Mouse (Mus musculus) embryonic facial prominence, embryonic 12.5 days (tissue): Measurements from ENCODE around the gene Robo4. TPM values are rescaled to one million over a fixed set of nuclear protein-coding genes. Genes with fewer than 3 reads are reported as not detected.
A peak's percentile ranks its signal among the peaks of the same experiment; 100 is the strongest.

Experiments used
- ATAC-seq: fragments of 200-750 bp; cut with Nextera tagmentation; 2 replicates; pipeline ENCODE4 v1.8.0; 2017; ENCODE audit not compliant: insufficient number of reproducible peaks, insufficient read depth, low FRiP score, low TSS enrichment
- H3K27ac ChIP-seq: fragments of 300-500 bp; sonication (generic); 2 replicates; pipeline ENCODE4 v1.5.1; 2016; ENCODE audit warnings: mild to moderate bottlenecking
- H3K27me3 ChIP-seq: fragments of 300-500 bp; sonication (generic); 2 replicates; pipeline ENCODE4 v1.6.1; 2016; ENCODE audit warnings: mild to moderate bottlenecking, moderate library complexity
- H3K36me3 ChIP-seq: fragments of 300-500 bp; sonication (generic); 2 replicates; pipeline ENCODE4 v1.6.1; 2016; ENCODE audit warnings: mild to moderate bottlenecking
- H3K4me1 ChIP-seq: fragments of 300-500 bp; sonication (generic); 2 replicates; pipeline ENCODE4 v1.6.1; 2016
- H3K4me2 ChIP-seq: fragments of 300-500 bp; sonication (generic); replicated peaks from 2 replicates; pipeline ENCODE4 v1.6.1; 2016; ENCODE audit warnings: mild to moderate bottlenecking, moderate library complexity
- H3K4me3 ChIP-seq: fragments of 300-500 bp; sonication (generic); 2 replicates; pipeline ENCODE4 v1.5.1; 2016; ENCODE audit warnings: mild to moderate bottlenecking
- H3K9ac ChIP-seq: fragments of 300-500 bp; sonication (generic); 2 replicates; pipeline ENCODE4 v1.6.1; 2016; ENCODE audit warnings: mild to moderate bottlenecking, moderate library complexity
- H3K9me3 ChIP-seq: fragments of 300-500 bp; sonication (generic); 2 replicates; pipeline ENCODE4 v1.6.1; 2016; ENCODE audit warnings: mild to moderate bottlenecking, moderate library complexity
- WGBS: fragments of 180-500 bp; shearing (Covaris S2); methylation state at CpG from one replicate; pipeline ENCODE4 v1.1.7; 2016; 5-methylcytosine and 5-hydroxymethylcytosine counted together
- polyA plus RNA-seq: library from polyadenylated mRNA; unstranded; fragments of >200 nt; fragmentation: Nextera tagmentation; extraction: Ambion mirVana; gene quantifications from 2 replicates; pipeline ENCODE4 v1.2.1, GENCODE M21; 2016

Robo4 gene
- polyA plus RNA-seq, 1 experiment from 2014 or later, result 7.7 TPM

DNA sequence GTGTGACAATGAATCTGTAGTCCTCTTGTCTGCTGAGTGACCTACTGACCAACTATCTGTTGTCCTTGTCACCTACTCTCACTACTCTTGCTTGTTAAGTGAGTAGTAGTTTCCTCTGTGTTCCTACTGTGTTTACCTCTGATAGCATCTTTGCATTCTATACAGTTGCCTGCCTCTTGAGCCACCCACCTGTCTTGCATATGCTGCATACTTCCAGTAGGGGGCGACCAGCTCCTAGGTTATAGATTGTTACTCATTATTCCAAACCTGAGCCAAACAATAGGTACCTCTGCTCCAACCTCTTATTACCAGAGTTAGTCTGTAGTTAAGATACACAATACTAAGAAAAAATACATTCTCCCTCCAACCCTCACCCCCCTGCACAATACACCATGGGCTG lies 4.7 kb downstream of the Robo4 start:
- Histone ChIP-seq H3K9me3 (no peaks in the 10 kb centered on the region), H3K27ac (no peak overlapping the region), H3K4me2 (no peak overlapping the region), H3K4me1 (no peaks in the 10 kb centered on the region), H3K4me3 (no peak overlapping the region), H3K27me3 (peaks cover 18% of the 10 kb centered on the region; the same call in 1 of the 2 replicates), H3K36me3 (no peaks in the 10 kb centered on the region), H3K9ac (no peak overlapping the region)
- ATAC-seq, result no peak
- 0% methylated on average over 1 of the region's 1 CpGs for WGBS

DNA sequence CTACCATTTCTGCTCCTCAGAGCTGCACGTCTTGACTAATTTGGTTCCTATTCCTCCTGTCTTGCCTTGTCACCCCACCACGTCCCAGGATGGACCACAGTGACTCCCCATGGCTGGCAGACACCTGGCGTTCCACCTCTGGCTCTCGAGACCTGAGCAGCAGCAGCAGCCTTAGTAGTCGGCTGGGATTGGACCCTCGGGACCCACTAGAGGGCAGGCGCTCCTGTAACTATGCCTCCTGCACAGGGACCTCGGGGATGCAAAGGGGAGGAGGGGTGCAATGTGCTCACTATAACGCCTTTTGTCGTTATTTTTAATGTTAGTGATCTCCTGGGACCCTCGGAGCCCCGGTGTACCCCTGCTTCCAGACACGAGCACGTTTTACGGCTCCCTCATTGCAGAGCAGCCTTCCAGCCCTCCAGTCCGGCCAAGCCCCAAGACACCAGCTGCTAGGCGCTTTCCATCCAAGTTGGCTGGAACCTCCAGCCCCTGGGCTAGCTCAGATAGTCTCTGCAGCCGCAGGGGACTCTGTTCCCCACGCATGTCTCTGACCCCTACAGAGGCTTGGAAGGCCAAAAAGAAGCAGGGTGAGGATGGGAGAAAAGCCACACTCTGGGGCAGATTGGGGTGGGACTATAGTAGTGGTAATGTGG lies 6.3 kb downstream of the Robo4 start:
- H3K36me3 ChIP-seq, result no peaks in the 10 kb centered on the region
- H3K27me3 ChIP-seq, result peaks cover 18% of the 10 kb centered on the region; the same call in 1 of the 2 replicates
- H3K9me3 ChIP-seq, result no peaks in the 10 kb centered on the region
- ATAC-seq, result no peak
- no peak overlapping the region for H3K4me3 ChIP-seq
- 0 out of 2 replicates have a peak overlapping the region, but pooled peaks have one; percentile 3 for H3K4me2 ChIP-seq
- no peak overlapping the region for H3K27ac ChIP-seq
- no peaks in the 10 kb centered on the region for H3K4me1 ChIP-seq
- 13% methylated on average over 19 of the region's 19 CpGs for WGBS
- H3K9ac ChIP-seq, result no peak overlapping the region

DNA sequence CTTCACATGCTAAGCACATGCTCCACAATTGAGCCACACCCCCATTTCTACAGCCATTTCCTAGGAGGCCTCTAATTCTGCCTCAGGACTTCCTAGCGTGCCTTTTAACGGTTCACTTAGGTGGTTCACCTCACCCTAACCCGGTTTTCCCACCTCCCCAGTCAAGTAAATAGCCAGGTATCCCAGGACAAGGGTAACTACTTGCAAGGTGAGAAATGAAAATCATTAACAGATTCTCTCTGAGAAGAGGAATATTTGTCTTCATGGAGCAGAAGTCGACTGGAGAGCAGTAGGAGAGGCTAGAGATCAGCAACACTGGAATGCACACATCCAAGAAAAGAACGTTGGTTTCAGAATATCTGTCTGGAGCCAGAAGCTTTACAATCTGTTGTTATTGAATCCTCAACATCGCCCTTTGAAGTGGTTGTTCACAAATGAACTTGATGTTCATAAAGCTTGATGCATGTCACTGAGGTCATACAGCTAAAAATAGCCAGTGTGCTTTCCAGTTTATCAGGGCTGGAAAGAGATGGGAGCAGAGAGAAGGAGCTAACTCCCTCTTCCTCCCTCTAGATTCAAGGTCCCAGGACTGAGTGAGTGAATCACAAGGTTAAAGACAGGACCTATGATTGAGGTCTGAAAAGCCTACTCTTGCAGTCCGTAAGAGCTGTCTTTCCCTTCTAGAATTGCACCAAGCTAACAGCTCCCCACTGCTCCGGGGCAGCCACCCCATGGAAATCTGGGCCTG lies 8.2 kb downstream of the Robo4 start:
- H3K27me3 ChIP-seq, result peaks cover 18% of the 10 kb centered on the region; the same call in 1 of the 2 replicates

DNA sequence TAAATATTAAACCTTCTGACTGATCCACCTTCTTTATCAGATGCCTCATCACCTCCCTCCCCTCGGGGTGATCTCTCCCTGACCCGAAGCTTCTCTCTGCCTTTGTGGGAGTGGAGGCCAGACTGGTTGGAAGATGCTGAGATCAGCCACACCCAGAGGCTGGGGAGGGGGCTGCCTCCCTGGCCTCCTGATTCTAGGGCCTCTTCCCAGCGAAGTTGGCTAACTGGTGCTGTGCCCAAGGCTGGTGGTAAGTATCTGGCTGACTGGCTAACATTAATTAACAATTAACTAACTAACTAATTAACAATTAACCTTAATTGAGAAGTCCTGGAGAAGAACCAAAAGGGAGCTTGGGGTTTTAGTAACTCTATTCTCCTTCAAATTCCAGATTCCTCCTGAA lies 11.3 kb downstream of the Robo4 start:
- Histone ChIP-seq H3K4me1 (no peaks in the 10 kb centered on the region), H3K9ac (no peak overlapping the region), H3K4me3 (no peak overlapping the region), H3K27ac (no peak overlapping the region), H3K4me2 (no peak overlapping the region), H3K9me3 (no peaks in the 10 kb centered on the region), H3K36me3 (no peaks in the 10 kb centered on the region), H3K27me3 (peaks cover 8% of the 10 kb centered on the region; the same call in 1 of the 2 replicates)
- ATAC-seq, result no peak
- 56% methylated on average over 3 of the region's 3 CpGs for WGBS

More for the DNA sequence above, 8.2 kb downstream of the Robo4 start:
- Histone ChIP-seq H3K36me3 (no peaks in the 10 kb centered on the region), H3K27ac (no peak overlapping the region), H3K4me1 (no peaks in the 10 kb centered on the region), H3K9ac (no peak overlapping the region), H3K4me2 (no peak overlapping the region), H3K4me3 (no peak overlapping the region), H3K9me3 (no peaks in the 10 kb centered on the region)
- ATAC-seq, result no peak
- WGBS, result 75% methylated on average over 8 of the region's 8 CpGs

DNA sequence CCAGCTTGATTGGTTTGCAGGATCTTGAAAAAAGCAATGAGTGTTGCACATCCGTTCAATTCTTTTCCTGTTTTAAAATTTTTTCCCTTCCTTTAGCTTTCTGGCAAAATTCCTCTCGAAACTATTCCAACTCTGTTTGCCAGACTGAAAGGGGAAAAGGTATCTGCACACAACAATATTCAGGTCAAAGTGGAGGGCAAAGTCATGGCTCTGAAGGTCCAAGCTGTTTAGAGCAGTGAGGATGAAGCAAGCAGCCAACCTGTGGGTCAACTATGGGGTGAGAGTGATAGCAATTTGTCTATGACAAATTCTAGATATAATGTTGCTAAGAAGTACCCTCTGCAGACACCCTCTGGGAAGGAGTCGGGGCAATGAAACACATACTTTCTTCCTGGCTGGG lies 13.0 kb downstream of the Robo4 start:
- Histone ChIP-seq H3K4me1 (no peaks in the 10 kb centered on the region), H3K4me3 (no peak overlapping the region), H3K27me3 (no peaks in the 10 kb centered on the region), H3K4me2 (no peak overlapping the region), H3K9ac (no peak overlapping the region), H3K27ac (no peak overlapping the region), H3K9me3 (no peaks in the 10 kb centered on the region), H3K36me3 (no peaks in the 10 kb centered on the region)
- no peak for ATAC-seq
- WGBS, result 76% methylated on average over 3 of the region's 3 CpGs

DNA sequence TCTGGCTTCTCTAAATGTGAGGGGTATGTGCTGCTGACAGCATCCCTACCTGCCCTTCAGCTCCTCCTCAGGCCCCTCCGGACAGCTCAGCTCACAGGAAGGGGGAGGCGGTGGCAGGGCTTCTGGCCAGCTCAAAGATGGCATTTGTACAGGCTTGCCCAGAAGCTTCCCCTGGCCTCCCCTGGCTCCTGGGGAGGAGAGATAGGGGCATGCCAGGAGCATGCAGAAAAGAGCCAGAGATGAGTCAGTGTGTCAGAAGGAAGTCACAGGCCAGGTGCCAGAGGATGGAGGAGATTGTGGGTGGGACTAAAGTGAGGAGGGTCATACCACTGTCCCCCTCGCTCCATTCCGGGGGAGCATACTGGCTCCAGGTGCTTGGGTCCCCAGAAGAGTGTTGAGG lies 17.1 kb downstream of the Robo4 start:
- Histone ChIP-seq H3K27ac (no peak overlapping the region), H3K36me3 (no peaks in the 10 kb centered on the region), H3K4me3 (no peak overlapping the region), H3K9me3 (no peaks in the 10 kb centered on the region), H3K9ac (no peak overlapping the region), H3K4me2 (no peak overlapping the region), H3K27me3 (0 out of 2 replicates have a peak, but pooled peaks cover 9% of the 10 kb centered on the region), H3K4me1 (no peaks in the 10 kb centered on the region)
- WGBS, result 78% methylated on average over 4 of the region's 4 CpGs
- ATAC-seq, result no peak

- ATAC-seq, result peak; percentile 71
- Histone ChIP-seq H3K27me3 (0 out of 2 replicates have a peak, but pooled peaks cover 9% of the 10 kb centered on the region), H3K9ac (no peak overlapping the region), H3K9me3 (no peaks in the 10 kb centered on the region), H3K27ac (no peak overlapping the region), H3K4me1 (no peaks in the 10 kb centered on the region), H3K36me3 (no peaks in the 10 kb centered on the region), H3K4me3 (peak overlapping the region; percentile 24), H3K4me2 (peak overlapping the region; percentile 46)
- WGBS, result under 1% methylated on average over 27 of the region's 27 CpGs
Measured at GRCm38 (mm10) chr9:37420676-37421075, 19.0 kb downstream of the Robo4 start.

- H3K27ac ChIP-seq, result no peak overlapping the region
- peak overlapping the region; percentile 46 for H3K4me2 ChIP-seq
- H3K9ac ChIP-seq, result no peak overlapping the region
- H3K4me1 ChIP-seq, result no peaks in the 10 kb centered on the region
- H3K4me3 ChIP-seq, result 0 out of 2 replicates have a peak overlapping the region, but pooled peaks have one; percentile 24
- H3K36me3 ChIP-seq, result no peaks in the 10 kb centered on the region
- no peak for ATAC-seq
- no peaks in the 10 kb centered on the region for H3K9me3 ChIP-seq
- 0 out of 2 replicates have a peak, but pooled peaks cover 9% of the 10 kb centered on the region for H3K27me3 ChIP-seq
- 25% methylated on average over 12 of the region's 12 CpGs for WGBS
Measured at GRCm38 (mm10) chr9:37421239-37421638, 19.5 kb downstream of the Robo4 start.

DNA sequence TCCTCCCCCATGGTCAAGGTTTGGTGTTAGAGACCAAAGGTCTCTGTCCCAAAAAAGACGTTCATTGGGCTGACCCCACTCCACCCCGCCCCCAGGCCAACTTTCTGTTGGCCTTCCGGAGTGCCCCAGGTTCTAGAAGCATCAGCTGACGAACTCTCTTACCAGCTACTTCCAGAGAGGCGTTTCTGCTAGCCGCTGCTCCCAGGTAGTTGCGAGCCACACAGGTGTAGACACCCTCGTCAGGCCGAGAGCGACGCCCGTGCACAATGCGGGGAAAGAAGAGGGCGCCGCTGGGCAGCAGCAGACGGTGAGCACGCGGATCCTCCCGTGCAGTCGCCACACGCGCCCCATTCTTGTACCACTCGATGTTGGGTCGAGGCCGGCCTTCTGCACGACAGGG lies 27.6 kb downstream of the Robo4 start:
- Histone ChIP-seq H3K9me3 (no peaks in the 10 kb centered on the region), H3K4me3 (no peak overlapping the region), H3K36me3 (no peaks in the 10 kb centered on the region), H3K9ac (no peak overlapping the region), H3K27ac (no peak overlapping the region), H3K4me2 (no peak overlapping the region), H3K4me1 (peaks cover 12% of the 10 kb centered on the region; the same call in 1 of the 2 replicates), H3K27me3 (peaks cover 75% of the 10 kb centered on the region)
- no peak for ATAC-seq
- 25% methylated on average over 26 of the region's 26 CpGs for WGBS

GRCm38 (mm10) chr9:37430582-37430981 lies 28.9 kb downstream of the Robo4 start:
- Histone ChIP-seq H3K27ac (no peak overlapping the region), H3K9ac (no peak overlapping the region), H3K4me3 (no peak overlapping the region), H3K9me3 (no peaks in the 10 kb centered on the region), H3K4me2 (no peak overlapping the region; the same call in 1 of the 2 replicates), H3K36me3 (no peaks in the 10 kb centered on the region), H3K27me3 (peaks cover 87% of the 10 kb centered on the region), H3K4me1 (peaks cover 12% of the 10 kb centered on the region; the same call in 1 of the 2 replicates)
- WGBS, result 1% methylated on average over 12 of the region's 12 CpGs
- ATAC-seq, result peak; percentile 75

DNA sequence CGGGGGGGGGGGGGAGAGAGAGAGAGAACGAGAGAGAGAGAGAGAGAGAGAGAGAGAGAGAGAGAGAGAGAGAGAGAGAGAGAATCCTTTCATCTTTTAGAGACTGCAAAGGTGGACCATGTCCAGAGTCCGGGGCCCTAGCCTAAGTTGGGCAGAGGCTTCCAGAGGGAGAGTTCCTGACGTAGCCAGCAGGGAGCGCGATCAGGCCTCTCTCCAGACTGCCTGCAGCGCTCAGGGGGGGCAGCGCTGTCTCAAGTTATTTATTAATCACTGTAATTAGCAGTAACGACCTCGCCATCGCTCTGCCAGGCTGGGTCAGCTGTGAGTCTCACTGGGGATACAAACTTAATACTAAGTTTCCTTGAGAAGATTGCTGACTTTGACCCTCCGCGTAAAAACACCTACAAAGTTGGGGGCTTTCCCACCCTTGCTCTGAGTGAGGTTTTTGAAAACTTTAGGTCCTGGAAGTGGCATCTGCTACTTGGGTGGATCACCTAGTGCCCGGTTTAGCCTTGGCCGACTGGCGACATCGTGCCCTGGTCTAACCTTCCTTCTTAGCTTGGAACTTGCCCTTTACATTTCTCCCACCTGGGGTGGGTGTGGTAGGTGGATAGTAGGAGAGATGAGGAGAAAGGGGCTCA lies 30.4 kb downstream of the Robo4 start:
- H3K9ac ChIP-seq, result no peak overlapping the region
- peaks cover 12% of the 10 kb centered on the region; the same call in 1 of the 2 replicates for H3K4me1 ChIP-seq

More for the DNA sequence above, 30.4 kb downstream of the Robo4 start:
- Histone ChIP-seq H3K27ac (no peak overlapping the region), H3K9me3 (no peaks in the 10 kb centered on the region), H3K4me2 (peak overlapping the region; percentile 55), H3K36me3 (no peaks in the 10 kb centered on the region), H3K4me3 (no peak overlapping the region), H3K27me3 (peaks cover 89% of the 10 kb centered on the region)
- ATAC-seq, result no peak
- WGBS, result 2% methylated on average over 15 of the region's 17 CpGs
